Mouse (Mus musculus) neural tube, embryonic 11.5 days (tissue): Measurements from ENCODE around the gene Cbr4. TPM values are rescaled to one million over a fixed set of nuclear protein-coding genes. Genes with fewer than 3 reads are reported as not detected.
A peak's percentile ranks its signal among the peaks of the same experiment; 100 is the strongest.

ENCODE experiments used
- ATAC-seq: fragments of 200-750 bp; cut with Nextera tagmentation; 2 replicates; pipeline ENCODE4 v1.8.0; 2017; ENCODE audit warnings: moderate number of reproducible peaks, mild to moderate bottlenecking, moderate TSS enrichment, moderate library complexity; ENCODE audit not compliant: insufficient read depth, low FRiP score, low TSS enrichment
- DNase-seq: peaks from one replicate; pipeline ENCODE4 v3.0.0-alpha.2; 2015; ENCODE audit warnings: low spot score
- H3K27ac ChIP-seq: fragments of 300-500 bp; sonication (generic); 2 replicates; pipeline ENCODE4 v1.5.1; 2014; ENCODE audit warnings: low read depth, mild to moderate bottlenecking, low read length
- H3K27me3 ChIP-seq: fragments of 300-500 bp; sonication (generic); 2 replicates; pipeline ENCODE4 v1.6.1; 2014; ENCODE audit warnings: mild to moderate bottlenecking, low read length, mixed read lengths; ENCODE audit not compliant: control insufficient read depth, insufficient read depth
- H3K36me3 ChIP-seq: fragments of 300-500 bp; sonication (generic); 2 replicates; pipeline ENCODE4 v1.6.1; 2014; ENCODE audit warnings: mild to moderate bottlenecking, low read length, moderate library complexity, mixed read lengths; ENCODE audit not compliant: control insufficient read depth, insufficient read depth
- H3K4me1 ChIP-seq: fragments of 300-500 bp; sonication (generic); 2 replicates; pipeline ENCODE4 v1.6.1; 2014; ENCODE audit warnings: low read length, mixed read lengths; ENCODE audit not compliant: control insufficient read depth, insufficient read depth
- H3K4me2 ChIP-seq: fragments of 300-500 bp; sonication (generic); 2 replicates; pipeline ENCODE4 v1.6.1; 2014; ENCODE audit warnings: low read depth, mild to moderate bottlenecking, moderate library complexity
- H3K4me3 ChIP-seq: fragments of 300-500 bp; sonication (generic); 2 replicates; pipeline ENCODE4 v1.5.1; 2014; ENCODE audit warnings: low read depth, low read length
- H3K9ac ChIP-seq: fragments of 300-500 bp; sonication (generic); 2 replicates; pipeline ENCODE4 v1.6.1; 2014; ENCODE audit warnings: mild to moderate bottlenecking, low read length
- H3K9me3 ChIP-seq: fragments of 300-500 bp; sonication (generic); 2 replicates; pipeline ENCODE4 v1.6.1; 2016; ENCODE audit warnings: low read length; ENCODE audit not compliant: control insufficient read depth
- WGBS: fragments of 180-500 bp; shearing (Covaris S2); extraction: QIAGEN DNeasy Blood & Tissue Kit; methylation state at CpG from one replicate; pipeline ENCODE4 v1.1.7; 2014; 5-methylcytosine and 5-hydroxymethylcytosine counted together
- polyA plus RNA-seq: library from polyadenylated mRNA; unstranded; fragments of >200 nt; fragmentation: Nextera tagmentation; extraction: Ambion mirVana; gene quantifications from 2 replicates; pipeline ENCODE4 v1.2.1, GENCODE M21; 2014

The Cbr4 gene
- polyA plus RNA-seq: 25.2 and 26.5 TPM in 2 replicates

DNA sequence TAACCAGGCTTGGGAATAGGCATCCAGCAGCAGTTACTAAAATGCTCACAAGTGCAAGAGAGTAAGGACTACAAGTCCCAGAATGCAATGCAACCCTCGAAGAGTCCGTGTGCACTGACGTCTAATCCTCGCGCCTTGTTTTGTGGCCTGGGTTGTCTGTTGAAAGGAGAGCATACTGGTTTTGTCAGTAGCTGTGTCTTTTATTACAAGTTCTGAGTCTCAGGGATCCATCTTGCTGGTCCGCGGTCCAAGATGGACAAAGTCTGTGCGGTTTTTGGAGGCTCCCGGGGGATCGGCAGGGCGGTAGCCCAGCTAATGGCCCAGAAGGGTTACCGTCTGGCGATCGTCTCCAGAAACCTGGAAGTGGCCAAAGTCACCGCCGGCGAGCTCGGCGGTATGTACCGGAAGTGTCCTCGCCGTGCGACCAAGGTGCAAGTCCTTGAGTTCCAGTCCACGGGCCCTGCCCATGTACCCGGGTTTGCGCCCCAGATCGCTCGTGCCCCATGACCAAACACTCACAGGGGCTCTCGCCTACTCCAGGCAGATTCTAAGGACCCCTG lies at the start of gene Cbr4:
Gene Cbr4 (plus strand): TSS at position 138 of the 560 bp plus-strand sequence.
- Histone ChIP-seq H3K9ac (peak within 1 kb of the TSS; percentile 85), H3K4me3 (peak within 1 kb of the TSS; percentile 68), H3K9me3 (no peaks in the 10 kb centered on the region), H3K4me1 (no peaks in the 10 kb centered on the region; the same call in 1 of the 2 replicates), H3K27ac (peak within 1 kb of the TSS; percentile 85), H3K4me2 (peak within 1 kb of the TSS; percentile 81), H3K27me3 (no peaks in the 10 kb centered on the region), H3K36me3 (no peaks in the 10 kb centered on the region)
- 2% methylated on average over 29 of the region's 29 CpGs for WGBS
- ATAC-seq (peak; percentile 93), DNase-seq (peak; percentile 89)

DNA sequence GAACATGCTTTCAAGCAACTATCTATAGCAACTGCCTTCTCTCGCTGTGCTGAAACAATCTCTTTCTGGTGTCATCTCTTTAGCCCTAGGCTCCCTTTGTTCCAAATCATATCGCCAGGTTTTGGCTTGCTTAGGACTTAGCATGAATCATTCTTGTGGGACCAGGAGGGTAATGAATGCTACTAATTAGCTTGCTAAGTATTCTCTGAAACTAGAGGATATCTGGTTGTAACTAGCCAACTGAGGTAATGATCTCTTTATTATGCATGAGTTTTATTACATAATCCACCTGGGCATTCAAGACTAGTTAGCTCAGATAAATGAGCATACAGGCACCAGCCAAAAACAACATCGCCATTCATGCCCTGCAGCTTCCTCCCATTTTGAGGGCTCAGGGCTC lies 44.5 kb upstream of the Cbr4 start:
- no peak for DNase-seq
- WGBS: 94% methylated on average over 3 of the region's 3 CpGs
- H3K9me3 ChIP-seq: no peaks in the 10 kb centered on the region
- no peak for ATAC-seq
- no peak overlapping the region for H3K4me2 ChIP-seq
- peaks cover 4% of the 10 kb centered on the region; the same call in 1 of the 2 replicates for H3K4me1 ChIP-seq
- no peak overlapping the region for H3K4me3 ChIP-seq
- no peak overlapping the region for H3K27ac ChIP-seq
- H3K9ac ChIP-seq: no peak overlapping the region
- H3K27me3 ChIP-seq: no peaks in the 10 kb centered on the region
- H3K36me3 ChIP-seq: no peaks in the 10 kb centered on the region

DNA sequence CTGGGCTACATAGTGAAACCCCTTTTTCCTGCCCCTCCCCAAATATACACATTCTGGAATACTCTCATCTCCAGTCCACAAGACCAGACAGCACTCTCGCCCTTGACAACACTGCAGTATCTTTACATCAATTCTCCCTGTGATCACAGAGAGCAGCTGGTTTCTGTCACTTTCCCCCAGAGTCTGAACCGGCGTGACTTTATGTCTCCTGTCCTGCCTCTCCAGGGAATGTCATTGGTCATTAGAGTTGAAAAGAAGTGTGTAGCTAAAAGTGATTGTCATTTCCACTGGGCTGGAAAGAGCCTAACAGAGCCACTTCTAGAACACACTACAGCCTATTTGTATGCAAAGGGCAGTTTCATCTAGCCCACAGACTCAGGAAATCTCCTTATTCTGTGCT lies 43.2 kb upstream of the Cbr4 start:
- WGBS: 40% methylated on average over 3 of the region's 3 CpGs
- DNase-seq (no peak), ATAC-seq (no peak)
- Histone ChIP-seq H3K4me3 (no peak overlapping the region), H3K36me3 (no peaks in the 10 kb centered on the region), H3K9ac (no peak overlapping the region), H3K27me3 (no peaks in the 10 kb centered on the region), H3K9me3 (no peaks in the 10 kb centered on the region), H3K4me2 (no peak overlapping the region), H3K4me1 (peaks cover 4% of the 10 kb centered on the region; the same call in 1 of the 2 replicates), H3K27ac (no peak overlapping the region)

DNA sequence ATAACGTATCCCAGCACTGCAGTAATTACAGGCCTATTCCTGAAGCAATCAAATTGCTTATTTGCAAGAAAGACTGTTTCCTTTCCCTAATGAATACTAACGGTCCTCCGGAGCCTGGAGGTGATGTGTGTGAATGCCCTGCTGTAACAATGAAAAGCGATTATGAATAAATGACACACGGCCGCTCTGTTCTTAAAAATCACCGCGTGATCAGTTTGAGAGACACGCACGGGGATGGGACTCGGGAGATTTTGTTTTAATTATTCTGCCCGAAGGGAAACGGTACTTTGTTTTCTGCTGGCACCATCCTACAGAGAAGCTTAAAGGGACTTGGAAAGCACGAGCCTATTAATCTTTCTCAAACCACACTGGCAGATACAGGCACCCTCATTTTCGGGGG lies 41.2 kb upstream of the Cbr4 start:
- no peaks in the 10 kb centered on the region for H3K9me3 ChIP-seq
- peaks cover 4% of the 10 kb centered on the region; the same call in 1 of the 2 replicates for H3K4me1 ChIP-seq
- H3K9ac ChIP-seq: peak overlapping the region; percentile 18; the same call in 1 of the 2 replicates
- H3K36me3 ChIP-seq: no peaks in the 10 kb centered on the region
- no peak overlapping the region for H3K4me2 ChIP-seq
- H3K4me3 ChIP-seq: no peak overlapping the region
- peak overlapping the region; percentile 24; the same call in 1 of the 2 replicates for H3K27ac ChIP-seq
- WGBS: 58% methylated on average over 15 of the region's 15 CpGs
- ATAC-seq: peak; percentile 46; the same call in 1 of the 2 replicates
- H3K27me3 ChIP-seq: no peaks in the 10 kb centered on the region
- no peak for DNase-seq

DNA sequence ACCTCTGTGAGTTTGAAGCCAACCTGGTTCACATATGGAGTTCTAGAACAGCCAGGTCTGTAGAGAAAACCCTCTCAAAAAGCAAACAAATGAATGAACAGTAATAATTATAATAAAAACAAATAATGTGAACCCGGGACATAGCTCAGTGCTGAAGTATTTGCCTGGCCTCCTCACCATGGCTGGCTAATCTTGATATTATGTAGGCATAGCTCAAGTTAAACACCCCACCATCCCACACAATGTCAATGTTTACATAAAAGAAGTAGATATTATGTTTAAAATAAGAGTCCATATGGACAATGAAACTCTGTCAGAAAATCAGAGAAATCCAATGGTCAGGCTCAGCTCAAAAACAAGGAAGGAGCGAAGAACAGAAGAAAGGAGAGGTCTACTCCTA lies 39.4 kb upstream of the Cbr4 start:
- Histone ChIP-seq H3K4me3 (no peak overlapping the region), H3K27me3 (no peaks in the 10 kb centered on the region), H3K36me3 (no peaks in the 10 kb centered on the region), H3K4me1 (peaks cover 4% of the 10 kb centered on the region; the same call in 1 of the 2 replicates), H3K27ac (no peak overlapping the region), H3K9me3 (no peaks in the 10 kb centered on the region), H3K4me2 (no peak overlapping the region), H3K9ac (no peak overlapping the region)
- WGBS: 85% methylated on average over 2 of the region's 2 CpGs
- ATAC-seq (no peak), DNase-seq (no peak)

DNA sequence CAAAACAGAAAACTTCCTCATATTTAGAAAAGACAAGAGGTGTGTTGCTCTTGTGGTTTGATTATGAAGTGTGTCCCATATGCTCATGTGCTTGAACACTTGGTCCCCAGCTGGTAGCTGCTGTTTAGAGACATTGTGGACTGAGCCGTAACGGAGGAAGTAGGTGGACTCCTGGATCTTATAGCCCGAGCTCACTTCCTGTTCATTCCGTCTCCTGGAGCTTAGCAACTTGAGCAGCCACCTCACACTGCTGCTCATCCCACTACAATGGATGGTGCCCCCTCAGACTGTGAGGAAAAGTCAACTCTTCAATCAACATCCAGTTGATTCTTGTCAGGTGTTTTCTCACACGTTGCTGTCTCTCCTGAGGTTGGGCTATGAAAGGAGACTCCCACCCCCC lies 38.7 kb upstream of the Cbr4 start:
- DNase-seq (no peak), ATAC-seq (no peak)
- no peak overlapping the region for H3K27ac ChIP-seq
- no peak overlapping the region for H3K9ac ChIP-seq
- no peak overlapping the region for H3K4me2 ChIP-seq
- H3K9me3 ChIP-seq: no peaks in the 10 kb centered on the region
- WGBS: 71% methylated on average over 5 of the region's 5 CpGs
- no peaks in the 10 kb centered on the region for H3K27me3 ChIP-seq
- no peaks in the 10 kb centered on the region for H3K36me3 ChIP-seq
- peaks cover 4% of the 10 kb centered on the region; the same call in 1 of the 2 replicates for H3K4me1 ChIP-seq
- H3K4me3 ChIP-seq: no peak overlapping the region

DNA sequence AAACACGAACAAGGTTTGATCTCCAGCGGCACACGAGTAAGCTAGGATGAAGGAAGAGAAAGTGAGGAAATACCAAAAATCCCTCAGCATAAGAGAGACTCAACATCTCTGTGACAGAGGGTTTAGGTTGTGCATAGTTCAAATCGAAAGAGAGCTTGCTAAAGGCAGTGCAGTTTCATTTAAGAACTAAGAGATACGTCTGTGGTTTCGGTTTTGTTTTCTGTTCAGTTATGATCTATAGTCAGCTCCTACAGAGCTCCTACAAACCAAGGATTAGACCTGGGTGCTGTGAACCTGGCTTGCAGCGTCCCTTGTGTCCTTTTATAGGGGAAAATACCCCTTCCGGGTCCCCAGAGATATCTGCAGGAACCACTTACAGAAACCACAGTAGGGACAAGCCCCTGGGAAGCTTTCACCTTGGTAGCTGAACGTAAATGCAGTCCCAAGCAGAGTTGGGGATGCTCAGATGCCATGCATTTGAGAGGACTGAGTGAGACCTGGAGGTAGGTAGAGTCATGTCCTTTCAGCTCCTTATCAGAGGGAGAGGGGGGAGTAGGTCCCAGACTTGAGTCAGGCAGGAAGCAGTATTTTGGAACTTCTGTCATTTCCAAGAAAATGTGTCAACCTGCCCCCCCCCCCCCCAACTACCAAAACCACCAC lies 36.5 kb upstream of the Cbr4 start:
- WGBS: 91% methylated on average over 9 of the region's 9 CpGs
- no peak for ATAC-seq

DNA sequence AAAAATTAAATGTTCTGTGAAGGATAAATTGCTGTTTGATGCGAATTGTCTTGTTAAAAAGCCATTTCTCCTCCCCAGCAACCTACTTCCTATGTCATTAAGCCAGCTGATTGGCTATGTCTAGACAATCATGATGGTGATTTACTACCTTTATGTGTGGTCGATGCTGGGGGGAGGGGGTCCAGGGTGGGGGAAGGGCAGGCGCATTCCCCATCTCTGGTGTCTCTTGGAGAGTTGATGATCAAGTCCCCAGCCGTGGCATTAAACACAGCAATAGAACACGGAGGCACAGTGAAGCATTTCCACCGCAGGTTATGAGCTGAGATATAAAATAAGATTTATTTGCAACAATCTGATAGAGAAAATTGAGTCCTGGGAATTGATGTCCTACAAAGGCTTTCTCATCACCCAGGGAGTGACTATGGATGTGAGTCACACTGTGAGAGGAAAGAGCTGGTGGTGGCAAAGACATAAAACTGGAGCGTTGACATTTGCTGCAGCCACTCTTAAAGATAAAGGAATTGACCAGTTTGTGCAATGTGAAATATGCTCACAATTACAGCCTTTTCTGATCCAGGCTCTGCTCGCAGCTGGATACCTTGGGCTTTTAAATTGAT lies 35.7 kb upstream of the Cbr4 start:
- 71% methylated on average over 8 of the region's 8 CpGs for WGBS

More for the DNA sequence above, 36.5 kb upstream of the Cbr4 start:
- H3K9me3 ChIP-seq: no peaks in the 10 kb centered on the region
- H3K27ac ChIP-seq: no peak overlapping the region
- H3K27me3 ChIP-seq: no peaks in the 10 kb centered on the region
- H3K36me3 ChIP-seq: no peaks in the 10 kb centered on the region
- no peak for DNase-seq
- H3K4me3 ChIP-seq: no peak overlapping the region
- no peaks in the 10 kb centered on the region for H3K4me1 ChIP-seq
- H3K4me2 ChIP-seq: no peak overlapping the region
- no peak overlapping the region for H3K9ac ChIP-seq

More for the DNA sequence above, 35.7 kb upstream of the Cbr4 start:
- no peak for DNase-seq
- Histone ChIP-seq H3K36me3 (no peaks in the 10 kb centered on the region), H3K4me2 (no peak overlapping the region), H3K27ac (no peak overlapping the region), H3K4me3 (no peak overlapping the region), H3K9me3 (no peaks in the 10 kb centered on the region), H3K4me1 (no peaks in the 10 kb centered on the region), H3K27me3 (no peaks in the 10 kb centered on the region), H3K9ac (no peak overlapping the region)
- peak; percentile 61 for ATAC-seq
